Mouse (Mus musculus) kidney, adult 2 months (tissue): ENCODE measurements around the gene Cacna2d1.

ENCODE experiments used
- CTCF ChIP-seq: fragments of 200-500 bp; conservative IDR thresholded peaks from 2 replicates; pipeline ENCODE4 v1.5.1; 2011; ENCODE audit warnings: low read depth, mild to moderate bottlenecking, control low read depth, low read length, moderate library complexity, mixed read lengths; ENCODE audit not compliant: insufficient read depth, insufficient read length
- POLR2A ChIP-seq: fragments of 200-500 bp; IDR thresholded peaks from one replicate; pipeline ENCODE4 v1.6.1; 2011; ENCODE audit warnings: low read depth, low read length, control low read depth

DNA sequence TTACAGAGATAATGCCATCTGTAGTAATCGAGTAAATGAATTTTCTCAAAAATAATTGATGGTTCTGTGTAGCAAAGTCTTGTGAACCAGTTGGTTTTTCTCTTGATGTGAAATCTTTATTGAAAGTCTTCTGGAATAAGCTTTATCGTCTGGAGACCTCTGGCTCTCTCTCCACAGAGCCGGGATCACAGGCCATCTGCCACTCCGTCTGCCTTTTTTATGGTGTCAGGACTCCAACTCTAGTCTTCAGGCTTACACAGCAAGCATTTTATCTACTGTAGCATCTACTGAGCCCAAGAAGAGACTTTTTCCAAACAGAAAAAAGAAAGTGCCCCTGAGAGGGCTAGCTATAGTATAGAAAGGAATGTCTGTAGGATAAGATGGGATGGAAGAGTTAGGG is 160.9 kb downstream of the Cacna2d1 start:
- no peak for TF ChIP-seq CTCF
- no peak for TF ChIP-seq POLR2A
